Mouse (Mus musculus) forebrain, embryonic 16.5 days (tissue): ENCODE data around the gene Mlkl. TPM values are rescaled to one million over a fixed set of nuclear protein-coding genes. Genes with fewer than 3 reads are reported as not detected.
"Not testable (repeated sequence)": the region's sequence is repeated elsewhere in the genome, so short reads cannot be mapped to it uniquely, and the experiment has no call there.

Experiments
- ATAC-seq: fragments of 200-750 bp; cut with Nextera tagmentation; 2 replicates; pipeline ENCODE4 v1.8.0; 2017; ENCODE audit warnings: mild to moderate bottlenecking, moderate library complexity
- H3K27ac ChIP-seq: fragments of 300-500 bp; sonication (generic); 2 replicates; pipeline ENCODE4 v1.5.1; 2014; ENCODE audit warnings: low read length, control low read depth
- H3K27me3 ChIP-seq: fragments of 300-500 bp; sonication (generic); replicated peaks from 2 replicates; pipeline ENCODE4 v1.6.1; 2014; ENCODE audit warnings: low read length; ENCODE audit not compliant: control insufficient read depth, insufficient read depth
- H3K36me3 ChIP-seq: fragments of 300-500 bp; sonication (generic); 2 replicates; pipeline ENCODE4 v1.6.1; 2014; ENCODE audit not compliant: control insufficient read depth, insufficient read depth
- H3K4me1 ChIP-seq: fragments of 300-500 bp; sonication (generic); replicated peaks from 2 replicates; pipeline ENCODE4 v1.6.1; 2014; ENCODE audit warnings: low read length; ENCODE audit not compliant: control insufficient read depth, insufficient read depth
- H3K4me2 ChIP-seq: fragments of 300-500 bp; sonication (generic); 2 replicates; pipeline ENCODE4 v1.6.1; 2014; ENCODE audit warnings: mild to moderate bottlenecking, low read length, control low read depth
- H3K4me3 ChIP-seq: fragments of 300-500 bp; sonication (generic); replicated peaks from 2 replicates; pipeline ENCODE4 v1.5.1; 2014; ENCODE audit warnings: mild to moderate bottlenecking, low read length, control low read depth
- H3K9ac ChIP-seq: fragments of 300-500 bp; sonication (generic); replicated peaks from 2 replicates; pipeline ENCODE4 v1.6.1; 2014; ENCODE audit warnings: low read depth, low read length, control low read depth
- H3K9me3 ChIP-seq: fragments of 300-500 bp; sonication (generic); 2 replicates; pipeline ENCODE4 v1.6.1; 2016; ENCODE audit warnings: low read length; ENCODE audit not compliant: control insufficient read depth
- WGBS: fragments of 180-500 bp; shearing (Covaris S2); extraction: QIAGEN DNeasy Blood & Tissue Kit; methylation state at CpG from one replicate; pipeline ENCODE4 v1.1.7; 2014; 5-methylcytosine and 5-hydroxymethylcytosine counted together
- polyA plus RNA-seq: library from polyadenylated mRNA; unstranded; fragments of >200 nt; fragmentation: Nextera tagmentation; extraction: Ambion mirVana; gene quantifications from 2 replicates; pipeline ENCODE4 v1.2.1, GENCODE M21; 2015

Mlkl gene
- polyA plus RNA-seq, 1 experiment from 2014 or later = 0.41 TPM

- not testable (repeated sequence) for ATAC-seq, H3K4me3 ChIP-seq, H3K4me2 ChIP-seq, H3K9me3 ChIP-seq, H3K27ac ChIP-seq, H3K27me3 ChIP-seq, H3K9ac ChIP-seq, H3K4me1 ChIP-seq, H3K36me3 ChIP-seq
- WGBS = 87% methylated on average over 5 of the region's 5 CpGs
Observed at GRCm38 (mm10) chr8:111303076-111303803, 34.7 kb downstream of the Mlkl start.

DNA sequence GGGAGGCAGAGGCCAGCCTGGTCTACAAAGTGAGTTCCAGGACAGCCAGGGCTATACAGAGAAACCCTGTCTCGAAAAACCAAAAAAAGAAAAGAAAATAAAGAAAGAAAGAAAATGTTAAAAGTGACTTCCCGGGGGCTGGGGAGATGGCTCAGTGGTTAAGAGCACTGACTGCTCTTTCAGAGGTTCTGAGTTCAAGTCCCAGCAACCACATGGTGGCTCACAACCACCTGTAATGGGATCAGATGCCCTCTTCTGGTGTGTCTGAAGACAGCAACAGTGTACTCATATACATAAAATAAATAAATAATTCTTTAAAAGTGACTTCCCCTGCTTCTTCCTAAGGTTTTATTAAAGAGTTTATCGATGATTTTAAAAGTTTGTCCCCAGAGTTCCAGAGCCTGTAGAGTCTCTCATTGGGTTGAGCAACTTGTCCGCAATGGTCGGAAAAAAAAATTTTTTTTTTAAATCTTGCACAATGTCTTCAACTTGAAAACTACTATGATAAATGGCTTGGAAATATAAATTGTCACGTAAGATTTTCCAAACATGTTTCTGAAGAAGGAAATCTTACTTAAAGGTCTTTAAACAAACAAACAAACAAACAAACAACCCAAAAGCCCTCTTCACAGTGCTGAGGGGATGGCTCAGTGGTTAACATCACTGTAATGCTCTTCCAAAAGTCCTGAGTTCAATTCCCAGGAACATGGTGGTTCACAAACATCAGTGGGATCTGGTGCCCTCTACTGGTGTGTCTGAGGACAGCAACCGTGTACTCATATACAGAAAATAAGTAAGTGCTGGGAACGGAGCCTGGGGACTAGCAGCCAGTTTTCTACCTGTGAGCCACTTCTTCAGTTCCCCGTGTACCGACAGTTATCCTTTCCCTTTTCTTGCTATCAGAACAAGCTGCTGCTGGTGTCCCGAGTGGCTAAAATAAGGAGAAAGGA, 37.1 kb downstream of the Mlkl start:
- no peak overlapping the region for H3K27ac ChIP-seq
- no peaks in the 10 kb centered on the region for H3K9me3 ChIP-seq
- ATAC-seq = no peak
- no peaks in the 10 kb centered on the region for H3K27me3 ChIP-seq
- H3K4me1 ChIP-seq = peaks cover 11% of the 10 kb centered on the region
- 70% methylated on average over 11 of the region's 11 CpGs for WGBS
- no peak overlapping the region for H3K9ac ChIP-seq
- H3K4me2 ChIP-seq = peak overlapping the region; percentile 49
- H3K4me3 ChIP-seq = peak overlapping the region; percentile 89
- peaks cover 5% of the 10 kb centered on the region; the same call in 1 of the 2 replicates for H3K36me3 ChIP-seq

DNA sequence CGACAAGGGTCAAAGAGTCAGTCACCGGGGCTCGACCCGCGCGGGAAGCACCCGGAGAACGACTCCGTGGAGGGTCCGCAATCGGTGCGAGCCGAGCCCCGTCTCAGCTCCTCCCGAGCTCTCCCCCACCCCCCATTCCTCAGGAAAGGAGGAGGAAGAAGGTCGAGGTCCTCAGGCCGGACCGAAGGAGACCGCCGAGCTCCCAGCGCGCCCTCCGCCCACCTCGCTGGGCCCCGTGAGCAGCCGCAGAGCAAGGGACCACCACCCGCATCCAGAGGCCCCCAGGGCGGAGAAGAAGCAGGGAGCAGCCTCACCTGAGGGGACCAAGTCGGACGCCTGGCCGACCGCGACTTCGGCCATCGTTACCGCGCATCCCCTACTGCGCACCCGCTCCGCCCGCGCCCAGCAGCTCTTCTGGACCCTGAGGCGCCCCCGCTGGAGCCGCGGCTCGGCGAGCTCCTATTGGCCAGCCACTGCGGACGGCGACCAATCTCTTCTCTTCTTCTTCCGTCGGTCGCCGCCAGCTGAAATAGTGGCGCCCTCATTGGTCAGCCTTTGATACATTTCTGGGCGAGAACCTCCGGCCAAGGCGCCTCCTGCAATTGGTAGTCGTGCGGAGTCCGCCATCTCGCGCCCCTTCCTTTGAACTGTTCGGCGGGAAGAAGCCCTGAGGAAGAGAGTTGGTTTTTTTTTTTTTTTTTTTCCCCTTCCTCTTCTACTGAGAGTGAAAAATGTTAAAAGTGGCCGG, 38.0 kb downstream of the Mlkl start, which contains the start of gene Rfwd3:
Gene Rfwd3, minus strand, starts transcription at position 402 of the 748 bp plus-strand sequence.
- Histone ChIP-seq H3K27me3 (no peaks in the 10 kb centered on the region), H3K36me3 (peaks cover 5% of the 10 kb centered on the region; the same call in 1 of the 2 replicates), H3K27ac (peak within 1 kb of the TSS; percentile 66), H3K4me2 (peak within 1 kb of the TSS; percentile 62), H3K9me3 (no peaks in the 10 kb centered on the region), H3K9ac (peak within 1 kb of the TSS; percentile 90), H3K4me1 (peaks cover 11% of the 10 kb centered on the region), H3K4me3 (peak within 1 kb of the TSS; percentile 89)
- under 1% methylated on average over 64 of the region's 67 CpGs for WGBS
- peak; percentile 99 for ATAC-seq

GRCm38 (mm10) chr8:111299363-111299820, 38.6 kb downstream of the Mlkl start:
- H3K4me2 ChIP-seq = peak overlapping the region; percentile 62
- H3K9ac ChIP-seq = peak overlapping the region; percentile 90
- no peaks in the 10 kb centered on the region for H3K9me3 ChIP-seq
- WGBS = under 1% methylated on average over 28 of the region's 28 CpGs
- H3K4me3 ChIP-seq = peak overlapping the region; percentile 89
- no peak for ATAC-seq
- H3K27me3 ChIP-seq = no peaks in the 10 kb centered on the region
- peak overlapping the region; percentile 66; the same call in 1 of the 2 replicates for H3K27ac ChIP-seq
- H3K36me3 ChIP-seq = peaks cover 6% of the 10 kb centered on the region
- peaks cover 11% of the 10 kb centered on the region for H3K4me1 ChIP-seq

- Histone ChIP-seq H3K9me3 (no peaks in the 10 kb centered on the region), H3K4me3 (no peak overlapping the region), H3K27ac (no peak overlapping the region), H3K27me3 (no peaks in the 10 kb centered on the region), H3K36me3 (peaks cover 11% of the 10 kb centered on the region), H3K4me1 (peaks cover 11% of the 10 kb centered on the region), H3K4me2 (peak overlapping the region; percentile 24), H3K9ac (no peak overlapping the region)
- no peak for ATAC-seq
- WGBS = 48% methylated on average over 1 of the region's 1 CpGs
Observed at GRCm38 (mm10) chr8:111298011-111298410, 40.0 kb downstream of the Mlkl start.

- Histone ChIP-seq H3K4me1 (no peaks in the 10 kb centered on the region), H3K4me2 (no peak overlapping the region), H3K27me3 (no peaks in the 10 kb centered on the region), H3K27ac (no peak overlapping the region), H3K4me3 (no peak overlapping the region), H3K9me3 (no peaks in the 10 kb centered on the region), H3K9ac (no peak overlapping the region), H3K36me3 (peaks cover 28% of the 10 kb centered on the region)
- no peak for ATAC-seq
- WGBS = 94% methylated on average over 7 of the region's 7 CpGs
Observed at GRCm38 (mm10) chr8:111291733-111292132, 46.2 kb downstream of the Mlkl start.

DNA sequence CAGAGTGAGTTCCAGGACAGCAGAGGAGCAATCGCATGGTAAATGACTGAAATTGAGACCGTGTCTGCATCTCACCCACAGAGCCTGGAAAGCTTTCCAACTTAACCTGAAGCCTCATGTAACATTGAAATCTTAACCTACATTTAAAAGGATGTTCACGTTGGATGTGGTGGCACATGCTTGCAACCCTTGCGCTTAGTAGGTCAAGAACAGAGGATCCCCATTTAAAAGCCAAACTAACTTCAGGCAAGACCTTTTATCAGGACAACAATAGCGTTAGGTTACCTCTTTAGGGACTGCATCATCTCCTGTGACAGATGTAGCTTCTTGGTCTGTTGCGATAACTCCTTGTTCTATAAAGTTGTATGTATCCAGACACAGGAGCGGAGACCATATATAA, 47.4 kb downstream of the Mlkl start:
- WGBS = 97% methylated on average over 7 of the region's 7 CpGs
- Histone ChIP-seq H3K9ac (no peak overlapping the region), H3K4me3 (no peak overlapping the region), H3K4me1 (no peaks in the 10 kb centered on the region), H3K36me3 (peaks cover 24% of the 10 kb centered on the region), H3K4me2 (no peak overlapping the region), H3K27me3 (no peaks in the 10 kb centered on the region), H3K9me3 (no peaks in the 10 kb centered on the region), H3K27ac (no peak overlapping the region)
- no peak for ATAC-seq

DNA sequence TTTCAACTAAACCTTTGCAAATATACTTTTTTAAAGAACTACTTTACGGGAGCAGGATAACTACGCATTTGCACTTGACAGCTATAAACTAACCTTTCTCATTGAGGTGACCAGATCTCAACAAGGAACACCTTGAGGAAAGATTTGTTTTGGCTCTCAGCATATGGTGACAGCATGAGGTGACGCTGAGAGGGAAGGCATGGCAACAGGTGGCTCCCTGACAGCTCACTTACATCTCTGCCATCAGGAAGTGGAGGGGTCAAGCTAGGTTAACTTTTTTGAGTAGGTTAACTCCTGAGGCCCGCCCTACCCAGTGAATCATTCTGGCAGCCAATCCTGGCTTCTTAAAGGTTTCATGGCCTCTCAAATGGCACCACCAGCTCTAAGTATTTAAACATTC, 52.4 kb downstream of the Mlkl start:
- Histone ChIP-seq H3K4me1 (no peaks in the 10 kb centered on the region), H3K9ac (no peak overlapping the region), H3K27ac (no peak overlapping the region), H3K9me3 (no peaks in the 10 kb centered on the region), H3K4me2 (no peak overlapping the region), H3K27me3 (no peaks in the 10 kb centered on the region), H3K4me3 (no peak overlapping the region), H3K36me3 (peaks cover 25% of the 10 kb centered on the region)
- WGBS = 95% methylated on average over 4 of the region's 4 CpGs
- ATAC-seq = no peak
